Mouse (Mus musculus) C3H10T1/2 (cell line): ENCODE results near the gene Arih1. TPM values are rescaled to one million over a fixed set of nuclear protein-coding genes. Genes with fewer than 3 reads are reported as not detected.

ENCODE experiments used
- polyA plus RNA-seq, 2 experiments: library from polyadenylated mRNA; unstranded; fragments of >200 nt; fragmentation: generic; extraction: Trizol; gene quantifications; one replicate each; pipeline ENCODE4 v1.2.1; 2012; ENCODE audit warnings: missing spikeins in 2 of 2

Arih1 gene
- polyA plus RNA-seq, result 10 to 100 TPM in 1 of 2 experiments, 1 to 10 TPM in 1; 1.1 to 13.3 TPM

GRCm38 (mm10) chr9:59486549-59487065 lies at the start of gene Arih1:
Gene Arih1 (minus strand): TSS chr9:59486618.

GRCm38 (mm10) chr9:59353253-59353639 lies 133.2 kb downstream of the Arih1 start, which contains the start of gene Bbs4:
Gene Bbs4 (minus strand): TSS chr9:59353508.

Other genes starting within 250 kb of the Arih1 start
- gene Adpgk, start 195.1 kb downstream of the Arih1 start, polyA plus RNA-seq, result 10 to 100 TPM in 1 of 2 experiments, 1 to 10 TPM in 1; 7.6 to 13.1 TPM
- gene Bbs4, start 133.1 kb downstream of the Arih1 start, polyA plus RNA-seq, result 1 to 10 TPM in 1 of 2 experiments, under 1 TPM in 1; 0.18 to 4.4 TPM
- gene Hexa, start 52.9 kb upstream of the Arih1 start, polyA plus RNA-seq, result 100 to 1,000 TPM in 1 of 2 experiments, 10 to 100 TPM in 1; 66.9 to 161 TPM
- 1 to 10 TPM in 1 of 2 experiments, under 1 TPM in 1; 0.53 to 1.6 TPM for gene Tmem202, start 53.2 kb upstream of the Arih1 start, polyA plus RNA-seq
- under 1 TPM in 1 of 2 experiments, not detected in 1; 0.02 TPM for gene Celf6, start 91.3 kb upstream of the Arih1 start, polyA plus RNA-seq
- 10 to 100 TPM in 1 of 2 experiments, 1 to 10 TPM in 1; 3.0 to 13.3 TPM for gene Parp6, start 130.7 kb upstream of the Arih1 start, polyA plus RNA-seq
- 1,000 to 10,000 TPM; 1,007 to 3,243 TPM for gene Pkm, start 169.8 kb upstream of the Arih1 start, polyA plus RNA-seq
- 1 to 10 TPM in 1 of 2 experiments, under 1 TPM in 1; 0.61 to 1.6 TPM for gene Gramd2, start 193.5 kb upstream of the Arih1 start, polyA plus RNA-seq